Mouse (Mus musculus) cerebral cortex, adult 2 months (tissue): Measurements from ENCODE around the gene Fam184b.

Experiments used
- WGBS: fragments of 180-500 bp; shearing (Covaris S2); methylation state at CpG from one replicate; pipeline ENCODE4 v1.1.7; 2018; 5-methylcytosine and 5-hydroxymethylcytosine counted together

The Fam184b gene

DNA sequence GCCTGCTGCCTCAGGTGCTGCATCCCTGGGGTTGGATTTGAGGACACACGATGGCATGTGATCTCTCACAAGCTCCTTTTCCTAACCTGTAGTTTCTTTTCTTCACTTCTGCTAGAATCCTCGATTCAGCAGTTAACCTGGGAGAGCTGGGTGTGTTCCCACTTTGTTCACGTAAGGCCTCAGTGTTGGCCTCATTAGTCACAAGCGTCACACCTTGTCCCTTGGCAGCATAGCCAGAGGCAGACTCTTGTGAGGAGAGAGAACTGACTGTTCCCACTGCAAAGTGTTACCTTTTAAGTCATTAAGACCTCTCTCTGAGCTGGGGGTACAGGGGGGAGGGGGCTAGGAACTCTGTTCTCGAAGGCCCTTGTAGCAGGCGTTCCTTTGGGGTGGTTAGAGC, 126.5 kb downstream of the Fam184b start:
- 88% methylated on average over 6 of the region's 6 CpGs for WGBS

DNA sequence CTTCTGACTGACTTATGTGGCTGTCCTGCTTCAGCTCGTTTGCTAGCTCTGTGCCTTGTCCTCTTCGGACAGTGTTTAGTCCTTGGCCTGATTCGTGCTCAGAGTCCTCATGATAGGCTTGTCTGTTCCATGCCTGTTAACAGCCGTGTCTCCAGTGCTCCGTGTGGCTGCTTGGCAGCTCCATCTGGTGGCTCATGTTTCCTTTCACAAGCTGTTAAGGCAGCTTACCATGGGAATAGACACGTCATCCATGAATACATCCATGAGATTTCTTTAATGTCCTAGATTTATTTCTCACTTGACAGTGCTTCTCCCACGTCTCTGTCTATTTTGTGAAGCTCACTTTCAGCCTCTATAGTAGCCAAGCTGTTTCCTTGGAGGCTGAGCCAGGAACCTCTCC, 129.3 kb downstream of the Fam184b start:
- WGBS = 46% methylated on average over 7 of the region's 7 CpGs

DNA sequence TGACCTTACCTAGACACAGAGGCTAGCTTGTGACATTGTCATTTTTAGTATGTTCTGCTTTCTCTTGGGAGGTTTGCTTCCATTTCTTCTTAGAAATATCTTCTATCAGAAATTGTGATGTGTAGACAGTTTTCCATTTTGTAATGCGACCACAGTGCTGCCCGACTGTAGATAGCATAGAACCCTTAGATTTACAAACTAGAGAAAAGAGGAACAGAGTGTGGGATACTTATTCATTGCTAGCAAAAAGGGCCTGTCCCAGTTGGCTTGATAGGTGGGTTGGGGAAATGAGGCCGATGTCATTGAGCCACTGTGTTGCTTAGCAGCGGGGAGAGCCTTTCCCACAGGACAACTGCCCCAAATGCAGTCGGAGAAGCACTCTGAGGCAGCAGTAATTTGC, 141.8 kb downstream of the Fam184b start:
- WGBS = 75% methylated on average over 5 of the region's 5 CpGs

DNA sequence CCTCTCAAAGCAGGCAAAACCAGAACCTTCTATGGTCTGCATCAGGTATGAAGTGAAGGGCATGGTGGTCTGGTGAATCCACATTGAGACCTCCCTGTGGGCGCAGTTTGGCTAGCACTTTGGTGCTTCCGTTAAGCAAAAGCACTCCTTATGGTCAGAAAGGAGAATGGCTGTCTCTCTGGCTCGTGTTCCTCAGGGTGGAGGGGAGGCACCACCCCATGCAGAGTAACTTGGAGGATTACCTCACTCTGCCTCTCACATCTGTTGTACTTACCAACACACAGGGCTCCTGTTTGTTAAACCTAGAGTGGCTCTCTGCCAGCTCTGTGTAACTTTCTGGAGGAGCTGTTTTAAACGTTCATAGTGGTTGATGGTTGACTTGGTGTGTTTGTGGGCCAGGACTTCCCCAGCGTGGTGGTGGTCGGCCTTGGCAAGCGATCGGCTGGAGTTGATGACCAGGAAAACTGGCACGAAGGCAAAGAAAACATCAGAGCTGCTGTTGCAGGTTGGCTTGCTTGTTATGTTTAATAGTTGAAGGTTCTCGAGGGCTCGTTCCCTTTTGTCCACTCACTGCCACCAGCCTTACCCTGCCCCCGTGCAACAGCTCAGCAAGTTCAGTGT, 142.4 kb downstream of the Fam184b start:
- WGBS = 62% methylated on average over 12 of the region's 12 CpGs

DNA sequence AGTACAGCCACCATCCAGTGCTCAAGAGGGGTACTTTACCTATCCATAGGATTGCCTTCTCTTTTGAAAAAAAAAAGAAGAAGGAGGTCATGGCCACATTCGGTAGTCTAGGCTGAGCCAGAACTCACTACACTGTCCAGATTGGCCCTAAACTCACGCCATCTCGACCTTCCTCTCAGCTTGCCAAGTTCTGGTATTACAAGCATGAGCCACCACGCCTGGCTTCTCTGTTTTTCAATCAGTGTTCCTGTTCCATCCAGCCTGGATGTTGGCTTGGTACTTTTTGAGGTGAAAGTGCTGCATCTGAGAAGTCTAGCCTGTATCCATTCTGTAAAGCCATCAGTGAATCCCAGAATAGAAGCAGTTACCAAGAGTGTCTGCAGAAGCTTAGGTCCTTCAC, 142.9 kb downstream of the Fam184b start:
- WGBS = 67% methylated on average over 4 of the region's 4 CpGs

DNA sequence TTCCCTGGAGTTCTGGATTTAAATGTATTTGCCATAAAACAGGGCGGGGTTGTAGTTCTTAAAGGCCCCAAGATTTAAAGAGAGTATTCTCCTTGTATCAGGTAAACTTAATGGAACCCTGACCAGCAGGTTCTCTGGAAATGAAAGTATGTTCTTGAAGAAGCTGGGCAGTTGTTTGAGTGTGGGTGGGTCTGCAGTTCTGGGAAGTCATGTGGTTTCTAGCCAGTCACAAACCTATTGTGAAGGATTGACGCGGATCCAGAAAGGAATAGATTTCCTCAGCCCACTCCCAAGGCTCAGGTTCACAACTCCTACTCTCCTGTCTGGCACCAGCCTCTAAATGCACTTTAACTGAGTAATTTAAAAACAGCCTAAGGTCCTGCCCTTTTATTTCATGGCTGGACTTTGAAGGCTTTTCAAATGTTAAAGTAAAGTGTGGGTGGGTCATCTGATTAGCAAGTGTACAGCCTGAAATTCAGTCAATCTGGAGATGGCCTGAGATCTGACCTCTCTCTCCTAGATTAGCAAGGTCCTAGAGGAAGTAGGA, 143.9 kb downstream of the Fam184b start:
- 65% methylated on average over 3 of the region's 3 CpGs for WGBS

DNA sequence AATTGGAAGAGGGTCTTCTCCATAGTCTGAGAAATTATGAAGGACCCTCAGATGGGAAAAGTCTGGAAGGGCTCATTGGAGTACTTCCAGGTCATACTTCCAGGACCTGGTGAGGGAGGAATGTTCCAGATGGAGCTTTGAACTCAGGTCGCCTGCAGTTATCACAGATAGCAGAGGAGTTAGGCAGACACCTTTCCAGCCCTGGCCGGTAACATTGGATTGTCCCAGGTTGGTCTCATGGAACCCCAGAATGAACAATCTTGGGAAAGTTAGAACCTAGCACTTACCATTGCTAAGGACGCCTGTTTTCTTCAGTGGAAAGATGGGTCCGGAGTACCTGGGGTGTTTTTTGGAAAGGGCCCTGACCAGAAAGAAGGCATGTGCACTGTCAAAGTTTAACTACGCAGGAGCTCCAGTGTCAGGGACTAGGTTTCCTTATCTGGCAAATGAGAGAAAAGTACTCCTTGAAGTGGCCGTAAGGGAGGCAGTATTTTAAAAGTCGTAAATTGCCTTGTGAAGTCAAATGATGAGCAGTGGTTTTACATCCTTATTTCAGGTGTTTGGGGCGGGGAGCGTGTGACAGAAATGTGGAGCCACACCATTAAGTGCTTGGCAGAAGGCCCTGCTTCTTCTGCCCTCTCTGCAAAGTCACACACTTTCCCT, 145.2 kb downstream of the Fam184b start:
- WGBS = 74% methylated on average over 9 of the region's 9 CpGs

DNA sequence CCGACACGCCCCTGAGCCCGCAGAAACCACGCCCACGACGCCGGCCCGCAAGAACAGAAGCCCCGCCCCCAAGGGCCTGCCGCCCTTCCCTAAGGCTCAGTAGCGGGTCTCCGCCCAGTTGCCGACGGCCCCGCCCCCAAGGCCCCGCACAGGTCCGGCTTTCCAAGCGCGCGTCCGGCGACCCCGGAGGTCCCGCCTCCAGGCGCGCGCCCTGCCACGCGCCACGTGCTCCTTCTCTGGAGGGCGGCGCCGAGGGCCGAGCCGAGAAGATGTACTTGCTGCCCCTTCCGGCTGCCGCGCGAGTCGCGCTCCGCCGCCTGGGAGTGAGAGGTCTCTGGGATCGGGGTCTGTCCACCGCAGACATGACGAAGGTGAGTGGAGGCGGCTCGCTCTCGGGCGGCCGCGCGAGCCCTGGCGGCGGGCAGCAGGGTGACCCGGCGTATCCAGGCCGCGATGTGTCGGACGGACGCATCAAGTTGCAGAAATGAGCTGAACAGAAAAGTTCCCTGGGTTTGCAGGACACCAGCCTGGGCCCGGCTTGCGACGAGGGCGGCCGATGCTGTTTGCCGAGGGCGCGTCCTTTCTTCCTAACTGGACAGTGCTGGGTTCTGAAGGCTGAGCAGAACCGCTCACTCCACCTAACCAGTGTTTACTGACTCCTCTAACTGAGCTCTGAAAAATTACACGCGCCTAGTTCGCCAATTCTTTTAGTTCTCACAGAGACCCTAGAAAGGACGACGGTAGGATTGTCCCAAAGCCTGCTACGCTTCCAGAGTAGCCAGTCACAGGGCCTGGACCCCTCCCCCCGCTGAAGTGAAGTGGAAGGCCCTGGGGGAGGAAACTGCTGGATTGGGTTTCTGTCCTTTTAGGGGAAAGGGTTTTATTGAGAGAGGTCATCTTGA, 146.0 kb downstream of the Fam184b start, which contains the start of gene Lap3:
TSS of gene Lap3 (plus strand) at position 184 of the 902 bp plus-strand sequence.
- under 1% methylated on average over 78 of the region's 78 CpGs for WGBS

DNA sequence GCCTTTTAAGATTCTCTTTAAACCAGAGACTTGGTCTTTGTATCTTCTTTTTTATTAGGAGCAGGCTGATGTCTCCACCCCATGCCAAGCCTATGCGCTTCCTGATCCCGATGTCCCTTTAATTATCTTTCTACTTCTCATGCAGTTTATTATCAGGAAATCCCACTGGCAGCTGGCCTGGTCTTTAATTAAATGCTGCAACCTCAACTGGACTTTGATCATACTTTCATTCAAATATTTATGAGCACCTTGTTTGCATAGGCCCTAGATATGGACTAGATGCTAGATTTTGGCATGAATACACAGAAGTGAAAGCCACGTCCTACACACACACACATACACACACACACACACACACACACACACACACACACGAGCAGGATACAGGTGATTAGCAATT, 147.6 kb downstream of the Fam184b start:
- 53% methylated on average over 4 of the region's 4 CpGs for WGBS

DNA sequence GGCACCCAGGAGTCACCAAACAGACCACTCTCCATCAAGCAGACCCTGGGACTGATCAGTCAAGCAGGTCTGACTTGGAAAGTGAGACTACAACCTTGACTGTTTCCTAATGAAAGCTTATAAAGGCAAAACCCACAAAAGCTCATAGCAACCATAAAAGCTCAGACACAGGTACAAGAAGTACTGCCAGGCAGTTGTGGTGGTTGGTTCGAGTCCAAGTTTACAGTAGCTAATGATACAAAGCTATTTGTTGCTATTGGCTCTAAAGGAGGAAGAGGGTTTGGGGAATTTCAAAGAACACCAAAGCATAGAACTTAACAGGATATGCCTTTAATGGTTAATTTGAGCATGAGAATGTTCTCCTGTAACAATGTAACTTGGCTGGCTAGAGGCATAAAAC, 155.8 kb downstream of the Fam184b start:
- 73% methylated on average over 1 of the region's 1 CpGs for WGBS

DNA sequence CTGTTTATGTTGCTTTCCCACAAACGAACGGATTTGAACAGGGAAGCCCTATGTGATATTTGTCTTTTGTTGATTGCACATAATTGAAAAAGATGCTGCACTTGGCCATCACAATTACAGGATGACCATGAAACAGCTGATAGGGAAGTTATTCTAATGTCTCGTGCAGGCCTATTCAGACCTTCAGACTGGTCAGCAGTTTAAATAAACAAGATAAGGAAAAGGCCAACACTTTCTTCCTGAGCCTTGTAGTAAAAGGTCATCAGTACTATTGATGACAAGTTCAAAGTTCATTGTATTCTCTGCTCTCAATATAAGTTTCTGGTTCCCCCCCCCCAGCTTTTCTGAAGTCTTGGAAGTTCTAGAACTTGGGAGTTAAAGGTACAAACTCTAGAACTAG, 156.8 kb downstream of the Fam184b start:
- WGBS = 79% methylated on average over 3 of the region's 3 CpGs

DNA sequence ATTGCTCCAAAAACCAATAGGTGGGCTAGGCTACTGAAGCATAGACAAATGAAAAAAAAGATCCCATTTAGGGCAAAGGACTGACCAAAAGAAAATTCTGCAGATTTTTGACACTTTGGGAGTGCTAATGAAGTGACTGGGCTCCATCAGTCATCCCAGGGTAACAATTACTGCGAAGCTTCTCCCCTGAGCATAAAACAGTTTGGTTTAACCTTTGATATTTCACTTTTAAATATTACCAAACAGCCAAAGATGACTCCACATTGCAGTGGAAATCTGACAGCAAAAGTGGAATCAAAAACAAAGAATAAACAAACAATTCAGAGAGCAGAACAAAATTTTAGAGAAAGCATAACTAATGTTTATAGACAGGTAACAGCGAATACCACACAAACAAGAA, 158.3 kb downstream of the Fam184b start:
- 100% methylated on average over 2 of the region's 2 CpGs for WGBS

DNA sequence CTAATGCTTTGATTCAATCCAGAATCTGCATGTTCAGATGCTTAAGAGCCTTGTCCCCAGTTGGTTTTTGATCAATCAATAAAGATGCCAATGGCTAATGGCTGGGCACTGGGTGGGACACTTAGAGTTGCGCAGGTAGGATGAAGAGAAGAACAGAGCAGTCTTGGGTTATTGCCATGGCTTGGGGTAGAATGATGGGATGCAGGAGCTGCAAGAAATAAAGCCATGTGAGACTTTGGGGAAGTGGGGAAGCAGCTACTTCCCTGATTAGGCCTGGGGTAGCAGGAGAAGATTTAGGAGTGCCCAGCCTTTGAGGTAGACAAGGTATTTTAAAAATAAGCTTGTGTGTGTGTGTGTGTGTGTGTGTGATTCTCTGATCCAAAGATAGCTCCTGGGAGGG, 159.3 kb downstream of the Fam184b start:
- WGBS = 100% methylated on average over 1 of the region's 1 CpGs
